Mouse (Mus musculus): ENCODE measurements around the gene Chd9.
A peak's percentile ranks its signal among the peaks of the same experiment; 100 is the strongest.

- TF ChIP-seq CTCF (conservative IDR thresholded peaks at IDR 0.05; ENCODE audit: insufficient read depth, insufficient read length, low read depth, low read length) (0 out of 2 replicates have a peak, but pooled peaks have one; percentile 4), POLR2A (IDR thresholded peaks at IDR 0.05; ENCODE audit: low read depth, low read length) (no peak)
Observed at GRCm38 (mm10) chr8:90892579-90892919, 64.4 kb downstream of the Chd9 start.
